Mouse (Mus musculus): ENCODE results near the gene Megf11.

The Megf11 gene

GRCm38 (mm10) chr9:64747735-64748134 lies 362.3 kb downstream of the Megf11 start:
- DNase-seq (ENCODE audit: low spot score in 2 of 2): no peak

GRCm38 (mm10) chr9:64749314-64749713 lies 363.9 kb downstream of the Megf11 start:
- no peak for DNase-seq (ENCODE audit: low spot score in 2 of 2)

DNA sequence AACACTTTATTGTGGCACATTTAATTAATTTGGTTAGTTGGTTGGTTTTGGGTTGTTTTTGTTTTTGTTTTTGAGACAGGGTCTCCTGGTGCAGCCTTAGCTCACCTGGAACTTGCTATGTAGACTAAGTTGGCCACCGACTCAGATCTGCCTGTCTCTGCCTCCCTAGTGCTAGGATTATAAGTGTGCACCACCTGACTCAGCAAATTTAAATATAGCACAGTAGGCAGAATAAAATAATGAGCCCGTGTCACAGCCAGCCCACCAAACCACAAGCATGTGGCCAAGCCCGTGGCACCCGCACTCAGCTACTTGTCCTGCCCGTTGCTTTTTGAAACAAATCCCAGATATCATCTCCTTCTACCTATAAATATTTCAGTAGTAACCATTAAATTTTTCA lies 367.1 kb downstream of the Megf11 start:
- no peak for DNase-seq (ENCODE audit: low spot score in 2 of 2)

DNA sequence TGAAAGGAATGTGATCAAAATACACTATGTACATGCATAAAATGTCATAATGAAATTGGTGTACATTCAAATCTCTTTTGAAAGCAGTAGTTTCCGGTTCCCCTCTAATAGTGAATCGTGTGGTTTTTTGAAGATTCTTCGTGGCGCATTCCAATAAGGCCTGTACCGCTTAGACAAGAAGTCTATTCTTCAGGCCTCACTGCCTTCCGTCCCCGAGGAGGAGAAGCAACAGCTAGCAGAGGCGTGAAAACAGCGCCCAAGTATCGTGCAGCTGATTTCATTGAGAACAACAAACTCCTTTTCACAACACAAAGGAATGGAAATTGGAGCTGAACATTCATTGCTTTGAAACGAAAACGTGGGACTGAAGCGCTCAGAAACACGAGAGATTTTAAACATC lies 372.6 kb downstream of the Megf11 start:
- DNase-seq (ENCODE audit: low spot score in 2 of 2): no peak

Data from spleen, postnatal 36 days (tissue).